Mouse (Mus musculus) adrenal gland, postnatal 25 days (tissue): ENCODE measurements around the gene Aldh1l1. TPM values are rescaled to one million over a fixed set of nuclear protein-coding genes. Genes with fewer than 3 reads are reported as not detected.
A peak's percentile ranks its signal among the peaks of the same experiment; 100 is the strongest.

ENCODE experiments used
- DNase-seq: peaks from one replicate; pipeline ENCODE4 v3.0.0; 2021; ENCODE audit warnings: mixed read lengths
- long read RNA-seq: library from polyadenylated mRNA; stranded (forward); transcript quantifications from one replicate; pipeline ENCODE4 v2.0.0, GENCODE M21; 2021
- total RNA-seq: library from RNA; stranded (reverse); gene quantifications from 2 replicates; pipeline ENCODE4 v1.2.3, GENCODE M21; 2021

The Aldh1l1 gene
- 179 and 220 TPM in 2 replicates for total RNA-seq
- long read RNA-seq, full-length matches to known transcripts, result 865 of 1,153 reads
- long read RNA-seq, partial matches to known transcripts, result 209 of 1,153 reads
- long read RNA-seq, other reads (novel, unspliced or antisense), result 79 of 1,153 reads

GRCm38 (mm10) chr6:90486176-90486921 is at the start of gene Aldh1l1:
Gene Aldh1l1 (plus strand): TSS chr6:90486427.
- DNase-seq, result no peak

- DNase-seq, result no peak
Observed at GRCm38 (mm10) chr6:90437041-90437440, 49.2 kb upstream of the Aldh1l1 start.

- no peak for DNase-seq
Observed at GRCm38 (mm10) chr6:90446883-90447282, 39.3 kb upstream of the Aldh1l1 start.

- peak; percentile 85 for DNase-seq
Observed at GRCm38 (mm10) chr6:90450179-90450578, 36.0 kb upstream of the Aldh1l1 start.

GRCm38 (mm10) chr6:90450697-90451096 is 35.5 kb upstream of the Aldh1l1 start:
- peak; percentile 54 for DNase-seq

GRCm38 (mm10) chr6:90451512-90451911 is 34.7 kb upstream of the Aldh1l1 start:
- DNase-seq, result no peak

GRCm38 (mm10) chr6:90452603-90453002 is 33.6 kb upstream of the Aldh1l1 start:
- DNase-seq, result no peak

- no peak for DNase-seq
Observed at GRCm38 (mm10) chr6:90453751-90454150, 32.5 kb upstream of the Aldh1l1 start.

- no peak for DNase-seq
Observed at GRCm38 (mm10) chr6:90457421-90457820, 28.8 kb upstream of the Aldh1l1 start.

GRCm38 (mm10) chr6:90461181-90461580 is 25.0 kb upstream of the Aldh1l1 start:
- DNase-seq, result no peak

- DNase-seq, result no peak
Observed at GRCm38 (mm10) chr6:90461771-90462170, 24.5 kb upstream of the Aldh1l1 start.

GRCm38 (mm10) chr6:90462181-90462706 is 24.0 kb upstream of the Aldh1l1 start, which contains the start of gene Klf15:
Gene Klf15 (plus strand): TSS chr6:90462576.
- peak; percentile 88 for DNase-seq

- peak; percentile 9 for DNase-seq
Observed at GRCm38 (mm10) chr6:90462841-90463227, 23.4 kb upstream of the Aldh1l1 start.

GRCm38 (mm10) chr6:90463228-90463862 is 22.9 kb upstream of the Aldh1l1 start:
- DNase-seq, result peak; percentile 86

GRCm38 (mm10) chr6:90463890-90464421 is 22.3 kb upstream of the Aldh1l1 start:
- no peak for DNase-seq

GRCm38 (mm10) chr6:90465028-90465640 is 21.1 kb upstream of the Aldh1l1 start:
- DNase-seq, result no peak

- DNase-seq, result peak; percentile 60
Observed at GRCm38 (mm10) chr6:90466079-90466478, 20.1 kb upstream of the Aldh1l1 start.

GRCm38 (mm10) chr6:90466847-90467410 is 19.3 kb upstream of the Aldh1l1 start:
- peak; percentile 27 for DNase-seq

- DNase-seq, result no peak
Observed at GRCm38 (mm10) chr6:90468216-90468615, 18.0 kb upstream of the Aldh1l1 start.

GRCm38 (mm10) chr6:90469041-90469440 is 17.2 kb upstream of the Aldh1l1 start:
- no peak for DNase-seq

GRCm38 (mm10) chr6:90470255-90470654 is 16.0 kb upstream of the Aldh1l1 start:
- no peak for DNase-seq

GRCm38 (mm10) chr6:90470947-90471541 is 15.2 kb upstream of the Aldh1l1 start:
- DNase-seq, result no peak
